Mouse (Mus musculus) spleen, adult 2 months (tissue): ENCODE measurements around the gene Ccdc138.

Source experiments
- CTCF ChIP-seq: fragments of 200-500 bp; IDR thresholded peaks from 2 replicates; pipeline ENCODE4 v1.5.1; 2011; ENCODE audit warnings: mild to moderate bottlenecking, inconsistent platforms; ENCODE audit not compliant: insufficient read depth, insufficient read length, insufficient replicate concordance; ENCODE audit errors: extremely low read depth
- POLR2A ChIP-seq: fragments of 200-500 bp; IDR thresholded peaks from 2 replicates; pipeline ENCODE4 v1.6.1; 2011; ENCODE audit warnings: low read depth, low read length, inconsistent platforms

GRCm38 (mm10) chr10:58548739-58549138, 51.0 kb downstream of the Ccdc138 start:
- no peak for TF ChIP-seq POLR2A
- TF ChIP-seq CTCF: no peak
